ENCODE assay signal across 29 mouse cellular contexts in genomic region chr17:45340851-45341250, GRCm38 (mm10).
"Had no signal": no experiment of that assay in that cellular context is flagged by ENCODE, and none has a peak within 500 bp of the region (broad histone marks: within the 10 kb centered on the region; RNA-seq: fewer than 3 reads in every experiment).

No protein-coding gene starts in this region.

- DNase-seq: kidney, adult 8-10 months; kidney, postnatal 14 days; kidney, postnatal 4 days; layer of hippocampus, postnatal 36 days; left cerebral cortex, postnatal 4 days; lung, adult 18-20 months; lung, postnatal 10 days; lung, postnatal 36 days; retina, postnatal 1 day; right cerebral cortex, postnatal 25 days; spleen, adult 18-20 months; thymus, adult 2 months; thymus, postnatal 14 days; thymus, postnatal 4 days had no signal

- H3K9ac ChIP-seq: kidney, embryonic 15.5 days; limb, embryonic 12.5 days; limb, embryonic 15.5 days; liver, embryonic 12.5 days; liver, embryonic 15.5 days; lung, embryonic 15.5 days; midbrain, embryonic 12.5 days; neural tube, embryonic 13.5 days; stomach, embryonic 15.5 days had no signal

- H3K4me1 ChIP-seq: liver, embryonic 12.5 days; liver, embryonic 15.5 days; lung, embryonic 15.5 days; neural tube, embryonic 13.5 days; stomach, embryonic 15.5 days had no signal

- ATAC-seq: inflammation-experienced regulatory T-cells, adult 6 months; liver, embryonic 12.5 days; midbrain, embryonic 16.5 days had no signal

- H3K4me2 ChIP-seq: kidney, embryonic 15.5 days; limb, embryonic 12.5 days; limb, embryonic 15.5 days; liver, embryonic 12.5 days; liver, embryonic 15.5 days; lung, embryonic 15.5 days; midbrain, embryonic 12.5 days; neural tube, embryonic 13.5 days; stomach, embryonic 15.5 days had no signal

- H3K27ac ChIP-seq: kidney, embryonic 15.5 days; layer of hippocampus, adult 2 months; left cerebral cortex, adult 2 months; limb, embryonic 12.5 days; limb, embryonic 15.5 days; liver, embryonic 12.5 days; liver, embryonic 15.5 days; lung, embryonic 15.5 days; midbrain, embryonic 12.5 days; neural tube, embryonic 13.5 days; stomach, embryonic 15.5 days had no signal

- H3K27me3 ChIP-seq: liver, embryonic 12.5 days; liver, embryonic 15.5 days; lung, embryonic 15.5 days; midbrain, embryonic 12.5 days; neural tube, embryonic 13.5 days; stomach, embryonic 15.5 days had no signal

- H3K4me3 ChIP-seq: kidney, embryonic 15.5 days; layer of hippocampus, adult 2 months; left cerebral cortex, adult 2 months; limb, embryonic 12.5 days; limb, embryonic 15.5 days; liver, embryonic 12.5 days; liver, embryonic 15.5 days; lung, embryonic 15.5 days; megakaryocyte, embryonic 14.5 days; midbrain, embryonic 12.5 days; myocyte; neural tube, embryonic 13.5 days; stomach, embryonic 15.5 days had no signal

- H3K9me3 ChIP-seq: kidney, embryonic 15.5 days; limb, embryonic 15.5 days; liver, embryonic 12.5 days; liver, embryonic 15.5 days; lung, embryonic 15.5 days; midbrain, embryonic 12.5 days; stomach, embryonic 15.5 days had no signal

- H3K36me3 ChIP-seq: kidney, embryonic 15.5 days; limb, embryonic 12.5 days; limb, embryonic 15.5 days; liver, embryonic 12.5 days; liver, embryonic 15.5 days; lung, embryonic 15.5 days; midbrain, embryonic 12.5 days; neural tube, embryonic 13.5 days; stomach, embryonic 15.5 days had no signal
